ENCODE assay signal across 25 mouse cellular contexts in genomic region chr7:69877031-69877430, GRCm38 (mm10).
"Had no signal": no experiment of that assay in that cellular context is flagged by ENCODE, and none has a peak within 500 bp of the region (broad histone marks: within the 10 kb centered on the region; RNA-seq: fewer than 3 reads in every experiment).

No protein-coding gene starts in this region.

- H3K4me2 ChIP-seq: heart, embryonic 11.5 days; heart, embryonic 13.5 days; heart, embryonic 15.5 days; hindbrain, embryonic 13.5 days; hindbrain, embryonic 15.5 days; kidney, embryonic 15.5 days; limb, embryonic 12.5 days; liver, embryonic 11.5 days; liver, embryonic 13.5 days; liver, embryonic 15.5 days had no signal

- DNase-seq: gastrocnemius, postnatal 14 days; gastrocnemius, postnatal 36 days; heart, adult 11 months; heart, adult 2 months; heart, postnatal 14 days; heart, postnatal 36 days; kidney, adult 11 months; kidney, adult 2 months; kidney, adult 9 months; kidney, postnatal 14 days; kidney, postnatal 36 days; liver; liver, embryonic 13.5 days had no signal

- ATAC-seq: hindbrain, postnatal 0 days; intestine, embryonic 16.5 days had no signal

- H3K27ac ChIP-seq: heart, adult 2 months; heart, embryonic 13.5 days; heart, embryonic 15.5 days; hindbrain, embryonic 13.5 days; hindbrain, embryonic 15.5 days; hindbrain, postnatal 0 days; kidney, embryonic 15.5 days; limb, embryonic 10.5 days; limb, embryonic 12.5 days; liver, embryonic 13.5 days; liver, embryonic 15.5 days had no signal

- H3K36me3 ChIP-seq: heart, embryonic 13.5 days; heart, embryonic 15.5 days; hindbrain, embryonic 13.5 days; hindbrain, embryonic 15.5 days; kidney, embryonic 15.5 days; limb, embryonic 10.5 days; limb, embryonic 12.5 days; liver, embryonic 13.5 days; liver, embryonic 15.5 days had no signal

- H3K4me1 ChIP-seq: heart, embryonic 13.5 days; heart, embryonic 15.5 days; hindbrain, embryonic 13.5 days; hindbrain, embryonic 15.5 days; kidney, embryonic 15.5 days; limb, embryonic 10.5 days; limb, embryonic 12.5 days; liver, embryonic 13.5 days; liver, embryonic 15.5 days had no signal

- H3K27me3 ChIP-seq: heart, embryonic 13.5 days; heart, embryonic 15.5 days; hindbrain, embryonic 13.5 days; hindbrain, embryonic 15.5 days; kidney, embryonic 15.5 days; limb, embryonic 12.5 days; liver, embryonic 13.5 days; liver, embryonic 15.5 days had no signal

- H3K4me3 ChIP-seq: heart, adult 2 months; heart, embryonic 13.5 days; heart, embryonic 15.5 days; hindbrain, embryonic 13.5 days; hindbrain, embryonic 15.5 days; kidney, embryonic 15.5 days; limb, embryonic 10.5 days; limb, embryonic 12.5 days; liver, embryonic 13.5 days; liver, embryonic 15.5 days had no signal

- H3K9me3 ChIP-seq: heart, embryonic 15.5 days; hindbrain, embryonic 15.5 days; kidney, embryonic 15.5 days; limb, embryonic 10.5 days; liver, embryonic 13.5 days; liver, embryonic 15.5 days had no signal

- H3K9ac ChIP-seq: heart, embryonic 13.5 days; heart, embryonic 15.5 days; hindbrain, embryonic 13.5 days; hindbrain, embryonic 15.5 days; kidney, embryonic 15.5 days; limb, embryonic 12.5 days; liver, embryonic 13.5 days; liver, embryonic 15.5 days had no signal
